Mouse (Mus musculus) forebrain, embryonic 13.5 days (tissue): ENCODE results near the gene Hspa5. TPM values are rescaled to one million over a fixed set of nuclear protein-coding genes. Genes with fewer than 3 reads are reported as not detected.
"Not testable (repeated sequence)": the region's sequence is repeated elsewhere in the genome, so short reads cannot be mapped to it uniquely, and the experiment has no call there.

Experiments used
- ATAC-seq: fragments of 200-750 bp; cut with Nextera tagmentation; 2 replicates; pipeline ENCODE4 v1.8.0; 2017
- H3K27ac ChIP-seq: fragments of 300-500 bp; sonication (generic); 2 replicates; pipeline ENCODE4 v1.5.1; 2015; ENCODE audit warnings: inconsistent platforms, mild to moderate bottlenecking, moderate library complexity
- H3K27me3 ChIP-seq: fragments of 300-500 bp; sonication (generic); 2 replicates; pipeline ENCODE4 v1.6.1; 2015; ENCODE audit warnings: mild to moderate bottlenecking, inconsistent platforms
- H3K36me3 ChIP-seq: fragments of 300-500 bp; sonication (generic); 2 replicates; pipeline ENCODE4 v1.6.1; 2015; ENCODE audit warnings: mild to moderate bottlenecking, inconsistent platforms; ENCODE audit not compliant: poor library complexity, severe bottlenecking
- H3K4me1 ChIP-seq: fragments of 300-500 bp; sonication (generic); 2 replicates; pipeline ENCODE4 v1.6.1; 2015; ENCODE audit warnings: inconsistent platforms
- H3K4me2 ChIP-seq: fragments of 300-500 bp; sonication (generic); 2 replicates; pipeline ENCODE4 v1.6.1; 2015; ENCODE audit warnings: inconsistent platforms, mild to moderate bottlenecking, moderate library complexity
- H3K4me3 ChIP-seq: fragments of 300-500 bp; sonication (generic); 2 replicates; pipeline ENCODE4 v1.5.1; 2015; ENCODE audit warnings: mild to moderate bottlenecking, inconsistent platforms
- H3K9ac ChIP-seq: fragments of 300-500 bp; sonication (generic); 2 replicates; pipeline ENCODE4 v1.6.1; 2015; ENCODE audit warnings: mild to moderate bottlenecking, inconsistent platforms
- H3K9me3 ChIP-seq: fragments of 300-500 bp; sonication (generic); replicated peaks from 2 replicates; pipeline ENCODE4 v1.6.1; 2016; ENCODE audit warnings: inconsistent platforms
- WGBS: fragments of 180-500 bp; shearing (Covaris S2); methylation state at CpG from one replicate; pipeline ENCODE4 v1.1.7; 2015; 5-methylcytosine and 5-hydroxymethylcytosine counted together
- polyA plus RNA-seq: library from polyadenylated mRNA; unstranded; fragments of >200 nt; fragmentation: Nextera tagmentation; extraction: Ambion mirVana; gene quantifications from 2 replicates; pipeline ENCODE4 v1.2.1, GENCODE M21; 2015

Hspa5 gene
- polyA plus RNA-seq, 1 experiment from 2014 or later = 424 TPM

DNA sequence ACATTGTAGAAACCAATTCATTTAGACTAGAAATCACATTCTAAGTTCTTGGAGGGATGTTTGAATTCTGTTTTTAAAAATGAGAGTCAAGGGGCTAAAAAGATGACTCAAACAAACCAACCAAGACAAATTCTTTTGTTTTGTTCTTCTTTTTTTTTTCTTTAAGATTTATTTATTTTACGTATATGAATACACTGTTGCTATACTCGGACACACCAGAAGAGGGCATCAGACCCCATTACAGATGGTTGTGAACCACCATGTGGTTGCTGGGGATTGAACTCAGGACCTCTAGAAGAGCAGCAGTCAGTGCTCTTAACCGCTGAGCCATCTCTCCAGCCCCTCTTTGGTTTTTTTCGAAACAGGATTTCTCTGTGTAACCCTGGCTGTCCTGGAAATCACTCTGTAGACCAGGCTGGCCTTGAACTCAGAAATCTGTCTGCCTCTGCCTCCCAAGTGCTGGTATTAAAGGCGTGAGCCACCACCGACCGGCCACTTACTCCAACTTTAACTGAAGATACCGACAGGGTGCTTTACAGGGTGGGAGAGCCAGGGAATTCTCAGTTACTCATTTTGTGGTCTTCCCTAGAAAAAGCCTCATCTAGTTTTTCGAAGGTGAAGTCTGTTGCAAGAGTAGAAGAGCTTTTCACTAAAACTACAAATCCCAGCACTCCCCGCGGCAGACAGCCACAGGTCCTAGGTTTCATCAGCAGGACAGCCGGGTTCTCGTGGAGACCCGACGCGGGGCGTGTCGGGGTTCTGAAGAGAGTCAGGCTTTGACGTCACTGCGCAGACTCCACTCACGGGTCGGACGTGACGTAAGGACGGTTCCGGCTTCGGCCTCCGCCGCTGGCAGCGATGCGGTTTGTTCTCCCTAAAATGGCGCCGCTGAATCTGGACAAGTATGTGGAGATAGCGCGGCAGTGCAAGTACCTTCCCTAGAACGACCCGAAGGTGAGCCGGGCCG lies 30.0 kb downstream of the Hspa5 start:
- peak overlapping the region; percentile 79 for H3K4me2 ChIP-seq
- peak; percentile 98 for ATAC-seq
- H3K27me3 ChIP-seq = no peaks in the 10 kb centered on the region
- H3K36me3 ChIP-seq = peaks cover 10% of the 10 kb centered on the region
- 5% methylated on average over 39 of the region's 39 CpGs for whole genome bisulfite sequencing
- peaks cover 31% of the 10 kb centered on the region for H3K4me1 ChIP-seq
- H3K9me3 ChIP-seq = no peaks in the 10 kb centered on the region
- H3K4me3 ChIP-seq = peak overlapping the region; percentile 70
- H3K9ac ChIP-seq = peak overlapping the region; percentile 79
- peak overlapping the region; percentile 84 for H3K27ac ChIP-seq

DNA sequence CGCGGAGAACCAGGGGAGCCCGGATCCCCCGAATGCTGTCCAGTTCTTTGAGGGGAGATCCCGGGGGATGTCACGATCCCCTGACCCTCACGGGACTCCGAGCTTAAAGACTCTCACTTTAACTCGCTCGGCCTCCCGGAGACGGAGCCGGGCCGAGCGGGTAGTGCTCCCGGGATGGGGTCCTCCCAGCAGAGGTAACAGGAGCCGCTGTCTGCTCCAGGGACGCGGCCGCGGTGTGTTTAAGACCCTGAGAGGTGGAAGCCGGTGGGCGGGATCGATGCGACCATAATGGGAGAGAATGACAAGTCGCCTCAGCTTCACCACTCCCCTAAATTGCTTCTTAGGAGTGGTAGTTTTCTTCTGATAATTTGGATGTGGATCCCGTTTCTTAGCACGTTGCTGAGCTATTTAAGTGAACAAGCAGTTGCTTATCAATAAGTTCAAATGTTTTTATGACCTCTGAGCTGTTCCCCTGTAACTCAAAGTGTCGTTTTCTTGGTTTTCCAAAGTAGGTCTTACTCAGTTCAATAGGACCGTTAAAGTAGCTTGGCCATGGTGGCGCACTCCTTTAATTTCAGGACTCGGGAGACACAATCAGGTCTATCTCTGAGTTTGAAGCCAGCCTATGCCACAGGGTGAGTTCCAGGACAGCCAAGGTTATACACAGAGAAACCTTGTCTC lies 30.9 kb downstream of the Hspa5 start:
- H3K4me1 ChIP-seq = peaks cover 31% of the 10 kb centered on the region
- not testable (repeated sequence) for H3K9me3 ChIP-seq, H3K27me3 ChIP-seq
- H3K27ac ChIP-seq = peak overlapping the region; percentile 84
- WGBS = under 1% methylated on average over 28 of the region's 32 CpGs
- H3K4me2 ChIP-seq = peak overlapping the region; percentile 79
- peak overlapping the region; percentile 70 for H3K4me3 ChIP-seq
- peak overlapping the region; percentile 79 for H3K9ac ChIP-seq
- ATAC-seq = peak; percentile 36; the same call in 1 of the 2 replicates
- H3K36me3 ChIP-seq = peaks cover 16% of the 10 kb centered on the region

DNA sequence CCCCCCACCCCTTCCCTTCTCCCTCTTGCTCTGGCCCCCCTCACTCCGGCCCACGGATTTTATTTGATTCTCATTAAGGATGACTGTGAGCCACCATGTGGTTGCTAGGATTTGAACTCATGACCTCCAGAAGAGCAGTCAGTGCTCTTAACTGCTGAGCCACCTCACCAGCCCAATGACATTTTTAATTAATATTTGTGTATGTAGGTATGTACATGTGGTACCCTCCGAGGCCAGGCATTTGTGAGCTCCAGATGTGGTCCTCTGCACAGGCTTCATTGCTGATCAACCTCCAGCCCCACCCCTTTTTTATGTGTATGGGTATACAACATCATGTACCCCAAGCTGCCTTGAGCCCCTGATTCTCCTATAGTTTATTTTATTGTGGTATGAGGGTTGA lies 32.0 kb downstream of the Hspa5 start:
- no peak for ATAC-seq
- Histone ChIP-seq H3K27ac (no peak overlapping the region), H3K9me3 (no peaks in the 10 kb centered on the region), H3K4me3 (peak overlapping the region; percentile 17; the same call in 1 of the 2 replicates), H3K4me1 (peaks cover 30% of the 10 kb centered on the region), H3K27me3 (no peaks in the 10 kb centered on the region), H3K36me3 (peaks cover 24% of the 10 kb centered on the region), H3K4me2 (peak overlapping the region; percentile 79), H3K9ac (no peak overlapping the region)
- 82% methylated on average over 3 of the region's 3 CpGs for WGBS

DNA sequence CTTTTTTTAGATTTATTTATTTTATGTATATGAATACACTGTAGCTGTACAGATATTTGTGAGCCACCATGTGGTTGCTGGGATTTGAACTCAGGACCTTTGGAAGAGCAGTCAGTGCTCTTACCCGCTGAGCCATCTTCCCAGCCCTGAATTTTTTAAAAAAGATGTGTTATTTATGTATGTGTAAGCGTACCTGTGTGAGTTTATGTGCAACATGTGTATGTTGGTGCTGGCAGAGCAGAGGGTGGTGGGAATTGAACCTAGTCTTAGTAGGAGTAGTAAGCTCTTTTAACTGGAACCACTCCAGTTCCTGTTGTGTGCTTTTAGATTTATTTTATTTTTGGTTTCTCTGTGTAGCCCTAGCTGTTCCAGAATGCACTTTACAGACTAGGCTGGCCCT lies 32.4 kb downstream of the Hspa5 start:
- H3K27me3 ChIP-seq = no peaks in the 10 kb centered on the region
- H3K36me3 ChIP-seq = peaks cover 29% of the 10 kb centered on the region
- WGBS = 94% methylated on average over 2 of the region's 2 CpGs
- H3K27ac ChIP-seq = no peak overlapping the region
- no peaks in the 10 kb centered on the region for H3K9me3 ChIP-seq
- no peak for ATAC-seq
- peak overlapping the region; percentile 79 for H3K4me2 ChIP-seq
- no peak overlapping the region for H3K4me3 ChIP-seq
- H3K9ac ChIP-seq = no peak overlapping the region
- peaks cover 26% of the 10 kb centered on the region for H3K4me1 ChIP-seq

DNA sequence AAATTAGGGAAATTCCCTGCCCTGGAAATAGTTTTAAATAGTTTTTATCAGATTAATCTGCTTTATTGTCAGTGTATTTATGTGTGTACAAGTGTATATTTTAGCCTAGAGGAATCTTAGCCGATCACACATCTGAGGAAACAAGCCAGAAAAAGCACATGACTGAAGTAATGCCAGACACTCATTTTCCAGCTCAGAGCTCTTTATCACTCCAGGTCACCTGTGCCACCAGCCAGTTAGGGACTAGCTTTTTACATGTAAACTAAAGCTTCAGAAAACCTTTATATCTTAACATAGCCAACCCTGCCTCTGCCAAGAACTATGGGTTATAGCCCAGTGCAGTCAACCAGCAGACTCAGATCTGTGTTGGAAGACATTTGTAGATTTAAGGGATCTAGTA lies 33.0 kb downstream of the Hspa5 start:
- Histone ChIP-seq H3K9me3 (no peaks in the 10 kb centered on the region), H3K27me3 (no peaks in the 10 kb centered on the region), H3K9ac (no peak overlapping the region)

DNA sequence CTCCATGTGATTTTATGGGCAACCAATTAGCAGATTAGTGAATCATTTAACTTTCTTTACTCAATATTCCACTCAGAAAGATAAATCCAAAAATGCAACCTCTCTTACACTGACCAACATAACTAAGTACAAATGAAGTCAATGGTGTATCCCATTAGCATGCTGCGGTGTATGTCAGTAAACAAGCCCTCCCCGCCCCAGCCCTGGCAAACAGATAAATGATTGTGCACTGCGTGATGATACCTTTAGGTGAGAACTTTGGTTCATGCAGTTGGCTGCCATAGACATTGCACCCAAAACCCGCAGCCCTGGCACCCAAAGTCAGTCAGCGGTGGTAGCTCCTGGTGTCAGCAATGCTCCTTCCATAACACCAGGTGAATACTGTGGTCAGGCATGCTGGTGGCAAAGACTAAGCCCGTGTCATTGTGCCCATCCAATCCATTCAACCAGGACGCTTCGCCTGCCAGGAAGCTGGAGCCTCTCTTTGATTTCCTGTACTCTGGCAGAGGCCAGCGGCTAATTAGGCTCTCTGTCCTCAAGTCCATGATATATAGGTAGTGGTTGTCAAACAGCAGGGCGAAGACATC lies 33.7 kb downstream of the Hspa5 start:
- no peak overlapping the region for H3K4me2 ChIP-seq
- ATAC-seq = no peak
- peaks cover 34% of the 10 kb centered on the region for H3K36me3 ChIP-seq
- H3K4me3 ChIP-seq = no peak overlapping the region
- WGBS = 92% methylated on average over 10 of the region's 10 CpGs
- no peak overlapping the region for H3K27ac ChIP-seq
- peaks cover 19% of the 10 kb centered on the region for H3K4me1 ChIP-seq
- no peak overlapping the region for H3K9ac ChIP-seq
- H3K27me3 ChIP-seq = no peaks in the 10 kb centered on the region
- H3K9me3 ChIP-seq = no peaks in the 10 kb centered on the region

More for the DNA sequence above, 33.0 kb downstream of the Hspa5 start:
- ATAC-seq = no peak
- Histone ChIP-seq H3K27ac (no peak overlapping the region), H3K4me3 (no peak overlapping the region), H3K4me2 (no peak overlapping the region), H3K4me1 (peaks cover 23% of the 10 kb centered on the region), H3K36me3 (peaks cover 31% of the 10 kb centered on the region)
- WGBS = 86% methylated on average over 1 of the region's 1 CpGs

DNA sequence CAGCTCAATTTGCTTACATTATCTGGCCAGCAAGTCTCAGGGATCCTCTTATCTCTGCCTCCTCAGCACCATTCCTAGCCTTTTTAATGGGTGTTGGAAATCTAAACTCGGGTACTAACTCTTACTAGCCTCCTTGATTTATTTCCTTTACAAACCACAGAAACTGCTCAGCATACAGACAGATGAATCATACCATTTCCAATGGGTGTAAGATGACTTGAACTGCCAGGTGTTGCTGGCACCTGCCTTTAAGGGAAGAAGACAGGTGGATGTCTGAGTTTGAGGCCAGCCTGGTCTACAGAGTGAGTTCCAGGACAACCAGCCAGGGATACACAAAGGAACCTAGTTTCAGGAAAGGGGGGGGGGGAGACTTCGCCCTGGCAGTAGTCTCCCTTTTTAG lies 36.3 kb downstream of the Hspa5 start:
- Histone ChIP-seq H3K4me1 (peaks cover 17% of the 10 kb centered on the region), H3K27ac (no peak overlapping the region), H3K4me2 (no peak overlapping the region), H3K27me3 (no peaks in the 10 kb centered on the region), H3K36me3 (peaks cover 58% of the 10 kb centered on the region), H3K9me3 (no peaks in the 10 kb centered on the region), H3K4me3 (no peak overlapping the region), H3K9ac (no peak overlapping the region)
- ATAC-seq = no peak
- 91% methylated on average over 2 of the region's 2 CpGs for WGBS

DNA sequence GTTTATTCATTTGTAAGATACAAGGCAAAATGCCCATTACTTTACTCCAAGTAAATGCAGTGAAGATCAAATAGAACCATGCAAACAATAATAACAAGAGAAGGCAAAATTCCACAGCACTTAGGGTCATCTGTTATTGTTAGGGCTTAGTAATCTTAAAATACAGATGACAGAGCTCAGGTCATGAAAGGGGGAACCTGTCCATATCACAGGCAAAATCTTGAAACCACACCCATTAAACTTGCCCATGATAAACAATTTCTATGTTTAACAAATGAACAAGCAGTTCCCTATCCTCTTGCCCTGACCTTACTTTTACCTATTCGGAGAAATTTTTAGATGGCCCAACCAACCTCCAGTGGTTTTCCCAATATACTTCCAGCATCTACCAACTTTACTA lies 37.8 kb downstream of the Hspa5 start:
- Histone ChIP-seq H3K4me3 (no peak overlapping the region), H3K4me2 (no peak overlapping the region), H3K27me3 (no peaks in the 10 kb centered on the region), H3K36me3 (peaks cover 72% of the 10 kb centered on the region), H3K9ac (no peak overlapping the region), H3K27ac (no peak overlapping the region), H3K4me1 (peaks cover 4% of the 10 kb centered on the region; the same call in 1 of the 2 replicates), H3K9me3 (no peaks in the 10 kb centered on the region)
- no peak for ATAC-seq
- WGBS = 96% methylated on average over 1 of the region's 1 CpGs

DNA sequence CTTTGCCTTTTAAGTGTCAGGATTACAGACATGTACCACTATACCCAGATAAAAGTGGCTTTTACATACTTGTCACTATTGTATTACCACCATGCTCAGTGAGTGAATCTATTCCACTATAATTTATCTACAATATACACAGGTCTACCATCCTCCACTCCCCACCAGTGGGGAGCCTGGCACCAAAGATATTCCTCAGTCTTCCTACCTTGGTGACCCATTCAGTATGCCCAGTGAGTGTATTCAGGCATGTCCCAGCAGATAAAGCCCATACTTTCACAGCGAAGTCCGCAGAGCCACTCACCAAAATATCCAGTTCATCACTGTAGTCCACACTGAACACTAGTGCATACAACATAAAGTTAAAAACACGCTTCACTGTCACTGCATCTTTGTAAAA lies 39.0 kb downstream of the Hspa5 start:
- Histone ChIP-seq H3K36me3 (peaks cover 78% of the 10 kb centered on the region), H3K4me1 (no peaks in the 10 kb centered on the region)
- 93% methylated on average over 3 of the region's 3 CpGs for WGBS

DNA sequence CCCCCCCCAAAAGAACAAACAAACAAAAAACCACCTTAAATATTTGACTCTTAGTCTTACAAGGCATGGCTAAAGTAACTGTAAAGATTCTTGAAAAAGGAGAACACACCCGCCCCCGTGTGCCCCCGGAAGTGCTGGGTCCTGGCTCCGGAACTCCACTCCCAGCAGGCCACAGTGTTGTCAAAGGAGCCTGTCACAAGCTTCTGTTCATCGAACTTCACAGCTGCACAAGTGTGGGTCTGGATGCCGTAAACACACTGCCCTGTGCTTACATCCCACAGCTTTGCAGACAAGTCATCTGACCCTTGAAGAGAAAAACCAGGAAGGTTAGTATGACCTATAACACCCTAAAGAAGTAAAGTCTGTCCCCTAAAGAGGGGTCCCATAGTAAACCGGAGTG lies 40.9 kb downstream of the Hspa5 start:
- no peak overlapping the region for H3K9ac ChIP-seq
- H3K4me3 ChIP-seq = no peak overlapping the region
- H3K4me2 ChIP-seq = no peak overlapping the region
- WGBS = 91% methylated on average over 7 of the region's 7 CpGs
- no peaks in the 10 kb centered on the region for H3K4me1 ChIP-seq
- H3K9me3 ChIP-seq = no peaks in the 10 kb centered on the region
- no peak for ATAC-seq
- H3K36me3 ChIP-seq = peaks cover 74% of the 10 kb centered on the region
- no peaks in the 10 kb centered on the region for H3K27me3 ChIP-seq
- H3K27ac ChIP-seq = no peak overlapping the region

More for the DNA sequence above, 39.0 kb downstream of the Hspa5 start:
- Histone ChIP-seq H3K4me2 (no peak overlapping the region), H3K27me3 (no peaks in the 10 kb centered on the region), H3K4me3 (no peak overlapping the region), H3K9me3 (no peaks in the 10 kb centered on the region), H3K9ac (no peak overlapping the region), H3K27ac (no peak overlapping the region)
- ATAC-seq = no peak

DNA sequence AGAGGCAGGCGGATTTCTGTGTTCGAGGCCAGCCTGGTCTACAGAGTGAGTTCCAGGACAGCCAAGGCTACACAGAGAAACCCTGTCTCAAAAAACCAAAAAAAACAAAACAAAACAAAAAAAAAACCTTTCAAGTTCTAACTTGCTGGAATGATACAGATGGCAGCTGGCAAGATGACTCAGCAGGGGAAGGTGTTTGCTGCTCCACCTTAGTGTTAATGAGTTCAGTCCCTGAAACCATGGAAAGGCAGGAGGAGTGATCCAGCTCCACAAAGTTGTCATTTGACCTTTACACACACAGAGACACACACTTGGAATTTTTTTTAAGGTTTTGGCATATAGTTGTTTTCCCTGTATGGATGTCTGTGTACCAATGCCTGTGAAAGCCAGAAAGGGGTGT lies 44.1 kb downstream of the Hspa5 start:
- H3K36me3 ChIP-seq = peaks cover 72% of the 10 kb centered on the region
- 97% methylated on average over 2 of the region's 2 CpGs for WGBS
- not testable (repeated sequence) for H3K4me3 ChIP-seq, H3K4me1 ChIP-seq, H3K9me3 ChIP-seq, ATAC-seq, H3K9ac ChIP-seq, H3K4me2 ChIP-seq, H3K27me3 ChIP-seq, H3K27ac ChIP-seq

DNA sequence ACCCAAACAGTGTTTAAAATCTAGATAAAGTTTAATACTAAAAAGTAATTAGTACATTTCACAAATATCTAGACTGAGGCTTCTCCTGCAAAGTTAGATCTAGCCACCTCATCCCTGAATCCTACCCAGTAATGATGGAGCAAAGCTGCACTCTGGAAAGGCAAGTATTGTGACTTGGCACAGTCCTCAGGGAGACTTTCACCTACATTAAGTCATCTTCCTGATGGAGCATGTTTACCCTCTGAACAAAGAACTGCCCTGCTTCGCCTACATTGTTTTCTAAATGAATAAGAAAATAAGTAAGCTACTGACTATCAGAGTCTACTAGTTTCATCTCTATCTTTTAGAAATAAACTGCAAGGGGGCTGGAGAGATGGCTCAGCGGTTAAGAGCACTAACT lies 46.7 kb downstream of the Hspa5 start:
- Histone ChIP-seq H3K9me3 (no peaks in the 10 kb centered on the region), H3K4me3 (no peak overlapping the region), H3K27me3 (no peaks in the 10 kb centered on the region), H3K4me1 (no peaks in the 10 kb centered on the region), H3K4me2 (no peak overlapping the region), H3K27ac (no peak overlapping the region), H3K36me3 (peaks cover 63% of the 10 kb centered on the region), H3K9ac (no peak overlapping the region)
- no peak for ATAC-seq
- WGBS = 89% methylated on average over 2 of the region's 2 CpGs
